Mouse (Mus musculus) thymus, postnatal 10 days (tissue): ENCODE data around the gene Ccdc88c.
"Not testable (repeated sequence)": the region's sequence is repeated elsewhere in the genome, so short reads cannot be mapped to it uniquely, and the experiment has no call there.

Experiments
- DNase-seq, 2 experiments: peaks; one replicate each; pipeline ENCODE4 v3.0.0; 2021; ENCODE audit warnings: low spot score in 2 of 2

Gene Ccdc88c

GRCm38 (mm10) chr12:101017971-101018371 is 10.9 kb downstream of the Ccdc88c start:
- DNase-seq, result peak; percentile 75 to 78

- no peak for DNase-seq
Observed at GRCm38 (mm10) chr12:101016412-101016928, 12.4 kb downstream of the Ccdc88c start.

GRCm38 (mm10) chr12:101015926-101016325 is 12.9 kb downstream of the Ccdc88c start:
- peak; percentile 80 to 82 for DNase-seq

GRCm38 (mm10) chr12:101015165-101015560 is 13.7 kb downstream of the Ccdc88c start:
- no peak for DNase-seq

- no peak for DNase-seq
Observed at GRCm38 (mm10) chr12:101014549-101015164, 14.2 kb downstream of the Ccdc88c start.

GRCm38 (mm10) chr12:101013668-101014067 is 15.2 kb downstream of the Ccdc88c start:
- DNase-seq, result not testable (repeated sequence)

- DNase-seq, result no peak
Observed at GRCm38 (mm10) chr12:101013078-101013665, 15.7 kb downstream of the Ccdc88c start.

GRCm38 (mm10) chr12:101012197-101013077 is 16.4 kb downstream of the Ccdc88c start:
- no peak for DNase-seq

- DNase-seq, result no peak
Observed at GRCm38 (mm10) chr12:101011017-101011416, 17.8 kb downstream of the Ccdc88c start.

GRCm38 (mm10) chr12:101010148-101010920 is 18.5 kb downstream of the Ccdc88c start:
- DNase-seq, result no peak

GRCm38 (mm10) chr12:101009225-101009624 is 19.6 kb downstream of the Ccdc88c start:
- DNase-seq, result no peak

GRCm38 (mm10) chr12:101008648-101009047 is 20.2 kb downstream of the Ccdc88c start:
- no peak for DNase-seq

- DNase-seq, result no peak
Observed at GRCm38 (mm10) chr12:101007968-101008481, 20.8 kb downstream of the Ccdc88c start.

- DNase-seq, result no peak
Observed at GRCm38 (mm10) chr12:101007427-101007826, 21.4 kb downstream of the Ccdc88c start.

- no peak for DNase-seq
Observed at GRCm38 (mm10) chr12:101005665-101006420, 23.0 kb downstream of the Ccdc88c start.

GRCm38 (mm10) chr12:101004982-101005381 is 23.9 kb downstream of the Ccdc88c start:
- no peak for DNase-seq

GRCm38 (mm10) chr12:101002801-101003513 is 25.9 kb downstream of the Ccdc88c start:
- DNase-seq, result no peak

GRCm38 (mm10) chr12:100999061-100999954 is 29.5 kb downstream of the Ccdc88c start:
- no peak for DNase-seq

GRCm38 (mm10) chr12:100998564-100998962 is 30.3 kb downstream of the Ccdc88c start:
- DNase-seq, result no peak
